Mouse (Mus musculus): ENCODE data around the gene Nup188. TPM values are rescaled to one million over a fixed set of nuclear protein-coding genes. Genes with fewer than 3 reads are reported as not detected.

The Nup188 gene
- total and polyA plus RNA-seq, 2 experiments from 2014 or later: 11.9 to 32.6 TPM

- H3K9me3 ChIP-seq (ENCODE audit: low read length): no peaks in the 10 kb centered on the region
- TF ChIP-seq CTCF (IDR thresholded peaks at IDR 0.05; ENCODE audit: low read depth): no peak
- no peak overlapping the region for H3K27ac ChIP-seq
- peaks cover 15% of the 10 kb centered on the region; the same call in 1 of the 2 replicates for H3K4me1 ChIP-seq (ENCODE audit: insufficient read depth, low read length)
- ATAC-seq (no peak), DNase-seq (ENCODE audit: low spot score) (no peak)
- peak overlapping the region; percentile 95 for H3K4me2 ChIP-seq (ENCODE audit: low read depth, low read length)
- 93% methylated on average over 2 of the region's 2 CpGs for WGBS
- H3K36me3 ChIP-seq (ENCODE audit: insufficient read depth, low read length): peaks cover 35% of the 10 kb centered on the region
- H3K4me3 ChIP-seq (ENCODE audit: low read length): peak overlapping the region; percentile 95
- no peaks in the 10 kb centered on the region for H3K27me3 ChIP-seq (ENCODE audit: insufficient read depth, low read length)
- peak overlapping the region; percentile 78; the same call in 1 of the 2 replicates for H3K9ac ChIP-seq (replicated peaks; ENCODE audit: low read length)
Observed at GRCm38 (mm10) chr2:30365281-30366069, 79.3 kb downstream of the Nup188 start.

DNA sequence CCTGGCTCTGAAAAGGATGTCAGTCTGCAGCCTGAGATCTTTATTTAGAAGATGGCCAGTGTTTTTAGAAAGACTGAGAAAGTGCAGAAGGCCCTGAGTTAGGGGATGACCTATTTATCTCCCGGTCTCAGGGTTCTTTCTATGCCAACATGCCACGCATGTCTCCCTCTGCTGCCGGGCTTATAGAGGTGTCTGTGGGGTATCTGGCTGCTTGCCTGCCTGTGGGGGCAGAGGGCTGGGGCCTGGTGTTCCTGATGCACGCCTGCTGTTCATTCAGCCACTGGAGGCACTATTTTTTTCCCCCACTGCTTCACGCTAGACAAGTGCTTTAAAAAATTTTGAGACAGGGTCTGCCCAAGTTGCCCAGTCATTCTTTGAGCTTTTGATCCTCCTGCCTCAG lies 80.0 kb downstream of the Nup188 start:
- H3K9ac ChIP-seq (replicated peaks; ENCODE audit: low read length): no peak overlapping the region
- H3K9me3 ChIP-seq (ENCODE audit: low read length): no peaks in the 10 kb centered on the region
- TF ChIP-seq CTCF (IDR thresholded peaks at IDR 0.05; ENCODE audit: low read depth): no peak
- no peak overlapping the region for H3K4me2 ChIP-seq (ENCODE audit: low read depth, low read length)
- ATAC-seq: no peak
- peaks cover 42% of the 10 kb centered on the region for H3K36me3 ChIP-seq (ENCODE audit: insufficient read depth, low read length)
- 36% methylated on average over 5 of the region's 5 CpGs for WGBS
- H3K27me3 ChIP-seq (ENCODE audit: insufficient read depth, low read length): no peaks in the 10 kb centered on the region
- H3K4me3 ChIP-seq (ENCODE audit: low read length): no peak overlapping the region
- H3K27ac ChIP-seq: no peak overlapping the region
- peaks cover 15% of the 10 kb centered on the region; the same call in 1 of the 2 replicates for H3K4me1 ChIP-seq (ENCODE audit: insufficient read depth, low read length)
- no peak for DNase-seq (ENCODE audit: low spot score)

GRCm38 (mm10) chr2:30371544-30371943 lies 85.3 kb downstream of the Nup188 start:
- Histone ChIP-seq H3K9ac (replicated peaks; ENCODE audit: low read length) (no peak overlapping the region), H3K4me1 (ENCODE audit: insufficient read depth, low read length) (no peaks in the 10 kb centered on the region), H3K36me3 (ENCODE audit: insufficient read depth, low read length) (peaks cover 72% of the 10 kb centered on the region), H3K27me3 (ENCODE audit: insufficient read depth, low read length) (no peaks in the 10 kb centered on the region), H3K9me3 (ENCODE audit: low read length) (no peaks in the 10 kb centered on the region), H3K4me3 (ENCODE audit: low read length) (no peak overlapping the region), H3K27ac (no peak overlapping the region), H3K4me2 (ENCODE audit: low read depth, low read length) (no peak overlapping the region)
- WGBS: 96% methylated on average over 8 of the region's 8 CpGs
- ATAC-seq (no peak), DNase-seq (ENCODE audit: low spot score) (no peak)
- TF ChIP-seq CTCF (IDR thresholded peaks at IDR 0.05; ENCODE audit: low read depth): no peak

DNA sequence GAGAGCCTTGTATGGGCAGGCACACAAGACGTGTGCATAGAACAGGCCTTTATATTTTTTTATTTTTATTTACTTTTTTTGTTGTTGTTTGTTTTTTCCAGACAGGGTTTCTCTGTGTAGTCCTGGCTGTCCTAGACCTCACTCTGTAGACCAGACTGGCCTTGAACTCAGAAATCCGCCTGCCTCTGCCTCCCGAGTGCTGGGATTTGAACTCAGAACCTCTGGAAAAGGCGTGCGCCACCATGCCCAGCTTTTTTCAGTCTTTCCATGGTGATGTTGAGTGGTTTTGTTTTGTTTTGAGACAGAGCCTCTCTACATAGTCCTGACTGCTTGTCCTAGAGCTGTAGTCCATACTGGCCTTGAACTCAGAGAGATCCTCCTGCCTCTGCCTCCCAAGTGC lies 86.5 kb downstream of the Nup188 start:
- no peak for TF ChIP-seq CTCF (IDR thresholded peaks at IDR 0.05; ENCODE audit: low read depth)
- Histone ChIP-seq H3K9me3 (ENCODE audit: low read length) (no peaks in the 10 kb centered on the region), H3K27ac (no peak overlapping the region), H3K9ac (replicated peaks; ENCODE audit: low read length) (no peak overlapping the region), H3K36me3 (ENCODE audit: insufficient read depth, low read length) (peaks cover 72% of the 10 kb centered on the region), H3K4me1 (ENCODE audit: insufficient read depth, low read length) (no peaks in the 10 kb centered on the region), H3K27me3 (ENCODE audit: insufficient read depth, low read length) (no peaks in the 10 kb centered on the region), H3K4me3 (ENCODE audit: low read length) (no peak overlapping the region), H3K4me2 (ENCODE audit: low read depth, low read length) (no peak overlapping the region)
- DNase-seq (ENCODE audit: low spot score): no peak
- no peak for ATAC-seq
- 96% methylated on average over 5 of the region's 5 CpGs for WGBS

- H3K9ac ChIP-seq (replicated peaks; ENCODE audit: low read length): no peak overlapping the region
- peaks cover 67% of the 10 kb centered on the region; the same call in 1 of the 2 replicates for H3K36me3 ChIP-seq (ENCODE audit: insufficient read depth, low read length)
- ATAC-seq (no peak), DNase-seq (ENCODE audit: low spot score) (no peak)
- H3K4me3 ChIP-seq (ENCODE audit: low read length): no peak overlapping the region
- WGBS: 94% methylated on average over 10 of the region's 10 CpGs
- no peak overlapping the region for H3K27ac ChIP-seq
- no peak for TF ChIP-seq CTCF (IDR thresholded peaks at IDR 0.05; ENCODE audit: low read depth)
- no peaks in the 10 kb centered on the region for H3K9me3 ChIP-seq (ENCODE audit: low read length)
- no peak overlapping the region for H3K4me2 ChIP-seq (ENCODE audit: low read depth, low read length)
- no peaks in the 10 kb centered on the region for H3K27me3 ChIP-seq (ENCODE audit: insufficient read depth, low read length)
- no peaks in the 10 kb centered on the region for H3K4me1 ChIP-seq (ENCODE audit: insufficient read depth, low read length)
Observed at GRCm38 (mm10) chr2:30375893-30376292, 89.7 kb downstream of the Nup188 start.

- no peaks in the 10 kb centered on the region for H3K27me3 ChIP-seq (ENCODE audit: insufficient read depth, low read length)
- H3K27ac ChIP-seq: no peak overlapping the region
- H3K36me3 ChIP-seq (ENCODE audit: insufficient read depth, low read length): peaks cover 63% of the 10 kb centered on the region; the same call in 1 of the 2 replicates
- H3K4me3 ChIP-seq (ENCODE audit: low read length): no peak overlapping the region
- DNase-seq (ENCODE audit: low spot score) (no peak), ATAC-seq (no peak)
- H3K9ac ChIP-seq (replicated peaks; ENCODE audit: low read length): no peak overlapping the region
- no peak for TF ChIP-seq CTCF (IDR thresholded peaks at IDR 0.05; ENCODE audit: low read depth)
- no peaks in the 10 kb centered on the region for H3K9me3 ChIP-seq (ENCODE audit: low read length)
- H3K4me2 ChIP-seq (ENCODE audit: low read depth, low read length): no peak overlapping the region
- H3K4me1 ChIP-seq (ENCODE audit: insufficient read depth, low read length): no peaks in the 10 kb centered on the region
- WGBS: 91% methylated on average over 5 of the region's 5 CpGs
Observed at GRCm38 (mm10) chr2:30377721-30378120, 91.5 kb downstream of the Nup188 start.

DNA sequence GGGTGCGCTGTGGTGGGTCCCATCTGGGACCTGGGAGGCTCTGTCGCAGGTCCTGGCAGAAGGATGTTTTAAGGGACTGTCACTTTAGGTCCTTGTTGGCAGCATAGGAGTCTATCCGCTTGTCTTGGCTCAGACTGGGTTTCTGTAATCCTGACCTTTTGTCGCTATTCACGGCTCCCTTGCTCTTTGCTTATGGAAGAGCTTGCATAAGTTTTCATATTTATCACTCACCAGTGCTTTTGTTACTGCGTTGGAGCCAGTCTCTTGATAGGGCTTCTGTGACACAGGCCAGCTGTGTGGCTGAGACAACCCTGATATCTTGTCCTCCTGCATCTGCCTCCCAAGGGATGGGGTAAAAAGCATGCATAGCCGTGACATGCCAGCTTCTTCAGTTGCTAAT lies 93.1 kb downstream of the Nup188 start:
- H3K36me3 ChIP-seq (ENCODE audit: insufficient read depth, low read length): peaks cover 64% of the 10 kb centered on the region
- DNase-seq (ENCODE audit: low spot score): no peak
- ATAC-seq: no peak
- no peaks in the 10 kb centered on the region for H3K4me1 ChIP-seq (ENCODE audit: insufficient read depth, low read length)
- H3K9ac ChIP-seq (replicated peaks; ENCODE audit: low read length): no peak overlapping the region
- H3K4me3 ChIP-seq (ENCODE audit: low read length): no peak overlapping the region
- H3K27me3 ChIP-seq (ENCODE audit: insufficient read depth, low read length): no peaks in the 10 kb centered on the region
- 86% methylated on average over 7 of the region's 7 CpGs for WGBS
- no peak for TF ChIP-seq CTCF (IDR thresholded peaks at IDR 0.05; ENCODE audit: low read depth)
- no peak overlapping the region for H3K27ac ChIP-seq
- no peaks in the 10 kb centered on the region for H3K9me3 ChIP-seq (ENCODE audit: low read length)
- no peak overlapping the region for H3K4me2 ChIP-seq (ENCODE audit: low read depth, low read length)

Data from hindbrain, postnatal 0 days (tissue).